Mouse (Mus musculus) kidney, postnatal 0 days (tissue): ENCODE data around the gene Mturn. TPM values are rescaled to one million over a fixed set of nuclear protein-coding genes. Genes with fewer than 3 reads are reported as not detected.

ENCODE experiments used
- ATAC-seq: fragments of 200-750 bp; cut with Nextera tagmentation; replicated peaks from 2 replicates; pipeline ENCODE4 v1.8.0; 2017; ENCODE audit warnings: low read depth, moderate number of reproducible peaks, moderate TSS enrichment, moderate library complexity; ENCODE audit not compliant: low FRiP score
- DNase-seq: peaks from one replicate; pipeline ENCODE4 v3.0.0-alpha.2; 2016; ENCODE audit warnings: low spot score
- H3K27ac ChIP-seq: fragments of 300-500 bp; sonication (generic); 2 replicates; pipeline ENCODE4 v1.5.1; 2014; ENCODE audit warnings: mild to moderate bottlenecking
- H3K27me3 ChIP-seq: fragments of 300-500 bp; sonication (generic); 2 replicates; pipeline ENCODE4 v1.6.1; 2014; ENCODE audit warnings: low read length, mixed read lengths; ENCODE audit not compliant: insufficient read depth
- H3K36me3 ChIP-seq: fragments of 300-500 bp; sonication (generic); 2 replicates; pipeline ENCODE4 v1.6.1; 2014; ENCODE audit warnings: low read length, mixed read lengths; ENCODE audit not compliant: insufficient read depth
- H3K4me1 ChIP-seq: fragments of 300-500 bp; sonication (generic); replicated peaks from 2 replicates; pipeline ENCODE4 v1.6.1; 2014; ENCODE audit warnings: antibody characterized with exemption, low read length, mixed read lengths; ENCODE audit not compliant: insufficient read depth
- H3K4me2 ChIP-seq: fragments of 300-500 bp; sonication (generic); 2 replicates; pipeline ENCODE4 v1.6.1; 2014; ENCODE audit warnings: mild to moderate bottlenecking, low read length, moderate library complexity, mixed read lengths
- H3K4me3 ChIP-seq: fragments of 300-500 bp; sonication (generic); replicated peaks from 2 replicates; pipeline ENCODE4 v1.5.1; 2014; ENCODE audit warnings: low read depth, low read length
- H3K9ac ChIP-seq: fragments of 300-500 bp; sonication (generic); 2 replicates; pipeline ENCODE4 v1.6.1; 2014; ENCODE audit warnings: low read depth, low read length
- H3K9me3 ChIP-seq: fragments of 300-500 bp; sonication (generic); replicated peaks from 2 replicates; pipeline ENCODE4 v1.6.1; 2016; ENCODE audit warnings: low read length, inconsistent platforms, mixed read lengths
- CTCF ChIP-seq: IDR thresholded peaks from 2 replicates; pipeline ENCODE4 v1.5.1; 2016; ENCODE audit warnings: antibody characterized with exemption, low read depth, mild to moderate bottlenecking, moderate library complexity
- WGBS: fragments of 180-500 bp; shearing (Covaris S2); extraction: QIAGEN DNeasy Blood & Tissue Kit; methylation state at CpG from one replicate; pipeline ENCODE4 v1.1.7; 2014; 5-methylcytosine and 5-hydroxymethylcytosine counted together
- polyA plus RNA-seq: library from polyadenylated mRNA; unstranded; fragments of >200 nt; fragmentation: Nextera tagmentation; extraction: Ambion mirVana; gene quantifications from 2 replicates; pipeline ENCODE4 v1.2.1, GENCODE M21; 2015

Mturn gene
- polyA plus RNA-seq, 1 experiment from 2014 or later: 8.2 TPM

- TF ChIP-seq CTCF: no peak
- Histone ChIP-seq H3K9me3 (no peaks in the 10 kb centered on the region), H3K4me1 (peaks cover 4% of the 10 kb centered on the region; the same call in 1 of the 2 replicates), H3K4me3 (no peak overlapping the region), H3K4me2 (no peak overlapping the region), H3K27ac (no peak overlapping the region), H3K9ac (no peak overlapping the region), H3K36me3 (no peaks in the 10 kb centered on the region), H3K27me3 (no peaks in the 10 kb centered on the region)
- ATAC-seq (no peak), DNase-seq (no peak)
- 75% methylated on average over 14 of the region's 14 CpGs for WGBS
These were observed 4.4 kb downstream of the Mturn start for GRCm38 (mm10) chr6:54685716-54686395.

DNA sequence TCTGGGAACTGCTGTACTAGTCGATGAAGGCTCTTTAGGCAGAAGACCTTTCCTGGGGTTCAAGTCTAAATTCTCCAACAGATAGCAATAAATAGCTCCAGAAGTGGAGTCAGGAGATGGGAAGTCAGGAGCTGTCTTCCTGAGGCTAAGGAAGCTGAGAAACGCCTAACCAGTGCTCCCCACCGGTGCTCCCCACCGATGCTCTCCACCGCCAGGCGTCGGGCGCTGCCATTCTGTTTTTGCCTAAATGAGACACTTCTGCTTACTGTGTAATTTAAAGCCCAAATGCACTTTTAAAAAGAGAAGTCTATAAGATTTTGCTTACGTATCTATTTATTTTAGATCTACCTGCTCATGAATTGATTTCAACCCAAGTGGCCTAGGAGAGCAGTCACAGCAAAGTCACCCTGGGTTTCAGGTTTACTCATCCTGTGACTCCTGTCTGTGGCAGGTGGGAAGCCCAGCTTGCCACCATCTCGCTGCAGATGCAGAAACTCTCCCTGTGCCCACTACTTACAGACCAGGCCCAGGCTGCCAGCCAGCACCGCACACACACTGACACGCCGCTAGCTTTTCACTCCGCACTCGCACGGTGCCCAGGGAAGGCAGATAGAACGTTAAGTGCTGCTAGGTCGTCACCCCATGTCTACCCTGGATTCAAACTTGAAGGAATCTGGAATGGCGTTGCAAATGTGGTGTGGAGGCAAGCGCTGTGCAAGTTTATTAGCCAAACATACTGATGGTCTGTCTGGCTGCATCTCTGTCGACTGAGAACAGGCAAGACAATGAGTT is 5.7 kb downstream of the Mturn start:
- WGBS: 86% methylated on average over 21 of the region's 21 CpGs
- DNase-seq (no peak), ATAC-seq (no peak)
- no peak overlapping the region for H3K9ac ChIP-seq
- no peaks in the 10 kb centered on the region for H3K36me3 ChIP-seq
- TF ChIP-seq CTCF: no peak
- H3K4me2 ChIP-seq: no peak overlapping the region
- H3K9me3 ChIP-seq: no peaks in the 10 kb centered on the region
- H3K27me3 ChIP-seq: no peaks in the 10 kb centered on the region
- H3K4me3 ChIP-seq: no peak overlapping the region
- H3K27ac ChIP-seq: no peak overlapping the region
- peaks cover 4% of the 10 kb centered on the region; the same call in 1 of the 2 replicates for H3K4me1 ChIP-seq

GRCm38 (mm10) chr6:54688467-54689323 is 7.3 kb downstream of the Mturn start:
- no peak for DNase-seq
- Histone ChIP-seq H3K9ac (no peak overlapping the region), H3K4me2 (no peak overlapping the region), H3K27ac (peak overlapping the region; percentile 21; the same call in 1 of the 2 replicates), H3K36me3 (no peaks in the 10 kb centered on the region), H3K4me3 (no peak overlapping the region), H3K4me1 (no peaks in the 10 kb centered on the region), H3K27me3 (no peaks in the 10 kb centered on the region), H3K9me3 (no peaks in the 10 kb centered on the region)
- ATAC-seq: no peak; the same call in 1 of the 2 replicates
- 71% methylated on average over 18 of the region's 18 CpGs for WGBS
- TF ChIP-seq CTCF: no peak

GRCm38 (mm10) chr6:54689686-54690085 is 8.3 kb downstream of the Mturn start:
- 87% methylated on average over 7 of the region's 7 CpGs for WGBS
- H3K4me3 ChIP-seq: no peak overlapping the region
- no peak for ATAC-seq
- TF ChIP-seq CTCF: no peak
- no peak overlapping the region for H3K27ac ChIP-seq
- no peaks in the 10 kb centered on the region for H3K36me3 ChIP-seq
- H3K27me3 ChIP-seq: no peaks in the 10 kb centered on the region
- H3K9me3 ChIP-seq: no peaks in the 10 kb centered on the region
- H3K4me2 ChIP-seq: no peak overlapping the region
- no peak for DNase-seq
- H3K9ac ChIP-seq: no peak overlapping the region
- H3K4me1 ChIP-seq: no peaks in the 10 kb centered on the region

- no peaks in the 10 kb centered on the region for H3K27me3 ChIP-seq
- no peak overlapping the region for H3K27ac ChIP-seq
- H3K9me3 ChIP-seq: no peaks in the 10 kb centered on the region
- no peak overlapping the region for H3K9ac ChIP-seq
- DNase-seq (no peak), ATAC-seq (no peak)
- H3K4me3 ChIP-seq: no peak overlapping the region
- H3K36me3 ChIP-seq: no peaks in the 10 kb centered on the region
- no peak for TF ChIP-seq CTCF
- H3K4me2 ChIP-seq: no peak overlapping the region
- H3K4me1 ChIP-seq: no peaks in the 10 kb centered on the region
- 47% methylated on average over 13 of the region's 13 CpGs for WGBS
These were observed 9.4 kb downstream of the Mturn start for GRCm38 (mm10) chr6:54690838-54691237.

DNA sequence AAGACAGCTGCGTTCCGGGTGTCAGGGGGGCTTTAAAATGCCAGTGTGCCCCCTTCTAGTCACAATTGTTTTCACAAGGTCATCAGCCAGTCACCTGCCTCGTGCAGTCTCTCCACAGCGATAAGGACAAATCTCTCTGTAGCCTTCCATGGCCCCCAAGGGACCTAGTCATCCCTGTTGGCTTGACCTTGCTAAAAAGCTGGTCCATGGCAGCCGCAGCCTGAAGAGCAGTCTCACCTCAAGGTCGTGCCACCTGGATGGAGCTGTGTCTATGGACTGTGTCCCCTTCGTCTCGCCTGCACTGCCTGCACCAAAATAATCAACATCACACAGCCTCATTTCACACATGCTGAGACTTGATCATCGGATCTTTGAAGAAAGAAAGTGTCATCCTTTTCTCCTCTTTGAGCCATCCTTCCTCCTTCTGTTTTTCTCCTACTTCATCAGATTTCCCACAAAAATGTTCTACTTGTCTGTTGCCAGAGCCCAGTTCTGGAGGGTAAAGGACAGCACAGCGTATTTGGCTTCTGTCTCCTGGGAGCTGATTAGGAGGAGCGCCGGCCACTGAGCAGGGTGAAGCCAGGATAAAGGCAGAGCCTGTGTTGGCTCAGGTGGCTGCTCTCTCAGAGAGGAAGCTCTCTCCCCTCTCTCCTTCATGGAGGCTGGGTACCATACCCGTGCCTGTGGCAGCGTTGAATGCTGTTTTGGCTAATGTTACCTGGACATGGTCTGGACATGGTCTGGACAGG is 10.1 kb downstream of the Mturn start:
- Histone ChIP-seq H3K36me3 (no peaks in the 10 kb centered on the region), H3K9ac (no peak overlapping the region), H3K4me3 (no peak overlapping the region), H3K4me1 (no peaks in the 10 kb centered on the region), H3K4me2 (no peak overlapping the region), H3K9me3 (no peaks in the 10 kb centered on the region), H3K27me3 (no peaks in the 10 kb centered on the region), H3K27ac (no peak overlapping the region)
- TF ChIP-seq CTCF: no peak
- no peak for DNase-seq
- WGBS: 72% methylated on average over 14 of the region's 14 CpGs
- no peak for ATAC-seq
